Mouse (Mus musculus): ENCODE data around the gene Crlf3. TPM values are rescaled to one million over a fixed set of nuclear protein-coding genes. Genes with fewer than 3 reads are reported as not detected.

Crlf3 gene
- total and polyA plus RNA-seq, 3 experiments = 106 to 152 (median 114) TPM

GRCm38 (mm10) chr11:80072365-80072764 lies 8.4 kb downstream of the Crlf3 start:
- Histone ChIP-seq H3K9ac (ENCODE audit: insufficient read depth, low read depth) (peak overlapping the region; percentile 10; the same call in 1 of the 2 replicates), H3K4me1 (ENCODE audit: control insufficient read depth in 1 of 2, insufficient read depth in 2 of 2) (peaks cover 8 to 79% of the 10 kb centered on the region in 2 experiments), H3K27me3 (replicated peaks) (no peaks in the 10 kb centered on the region), H3K27ac (ENCODE audit: insufficient read depth, low read depth) (peak overlapping the region; percentile 74; the same call in 1 of the 2 replicates), H3K36me3 (replicated peaks in 1 of 2; ENCODE audit: control insufficient read depth in 1 of 2, insufficient read depth in 1 of 2, low read length in 1 of 2) (peaks cover under 1 to 45% of the 10 kb centered on the region in 2 experiments), H3K9me3 (replicated peaks; ENCODE audit: low read length) (no peaks in the 10 kb centered on the region), H3K79me2 (replicated peaks; ENCODE audit: control insufficient read depth, extremely low read depth, insufficient read depth, poor library complexity, severe bottlenecking) (peaks cover 84% of the 10 kb centered on the region), H3K4me3 (replicated peaks in 1 of 3; ENCODE audit: low read depth in 2 of 3, low read length in 2 of 3, poor library complexity in 1 of 3) (peak overlapping the region in 1 of 3 experiments; percentile 11), H3K4me2 (ENCODE audit: insufficient read depth, low read depth, poor library complexity, severe bottlenecking) (peak overlapping the region; percentile 53; the same call in 1 of the 2 replicates)
- TF ChIP-seq POLR2AphosphoS2 (IDR thresholded peaks at IDR 0.05; ENCODE audit: low read depth, low read length) (no peak), MAFK (IDR thresholded peaks at IDR 0.05; ENCODE audit: insufficient replicate concordance, low read length) (0 out of 2 replicates have a peak, but pooled peaks have one; percentile 18), GABPA (IDR thresholded peaks at IDR 0.05; ENCODE audit: insufficient replicate concordance, low read depth, low read length) (no peak), CTCF (conservative IDR thresholded peaks at IDR 0.05 in 1 of 2, IDR thresholded peaks at IDR 0.05 in 1 of 2; ENCODE audit: low read depth in 2 of 2, low read length in 2 of 2) (no peak), CHD1 (IDR thresholded peaks at IDR 0.05; ENCODE audit: low read depth, low read length) (peak; percentile 85; the same call in 1 of the 2 replicates), MAX (IDR thresholded peaks at IDR 0.05; ENCODE audit: low read length) (no peak), ELF1 (IDR thresholded peaks at IDR 0.05; ENCODE audit: low read depth, low read length) (peak; percentile 63), TCF12 (IDR thresholded peaks at IDR 0.05; ENCODE audit: low read depth, low read length) (no peak), JUN (IDR thresholded peaks at IDR 0.05; ENCODE audit: insufficient read depth, low read depth, low read length) (no peak), RCOR1 (conservative IDR thresholded peaks at IDR 0.05; ENCODE audit: low read depth, low read length) (peak; percentile 20; the same call in 1 of the 2 replicates), MEF2A (IDR thresholded peaks at IDR 0.05; ENCODE audit: borderline replicate concordance, low read depth, low read length) (0 out of 2 replicates have a peak, but pooled peaks have one; percentile 18), ZNF384 (IDR thresholded peaks at IDR 0.05; ENCODE audit: low read depth, low read length) (peak; percentile 87), MXI1 (IDR thresholded peaks at IDR 0.05; ENCODE audit: low read depth, low read length) (no peak), SIN3A (IDR thresholded peaks at IDR 0.05; ENCODE audit: low read length) (peak; percentile 64), BHLHE40 (IDR thresholded peaks at IDR 0.05; ENCODE audit: low read depth, low read length) (no peak), EP300 (IDR thresholded peaks at IDR 0.05; ENCODE audit: low read length) (peak; percentile 93), E2F4 (IDR thresholded peaks at IDR 0.05; ENCODE audit: insufficient replicate concordance, low read depth, low read length) (peak; percentile 76; the same call in 1 of the 2 replicates), IRF4 (IDR thresholded peaks at IDR 0.05; ENCODE audit: low read depth, low read length) (peak; percentile 95), JUND (conservative IDR thresholded peaks at IDR 0.05; ENCODE audit: low read depth, low read length) (no peak), TBP (conservative IDR thresholded peaks at IDR 0.05; ENCODE audit: low read depth, low read length) (0 out of 2 replicates have a peak, but pooled peaks have one; percentile 40)
- DNase-seq (ENCODE audit: extremely low read depth) = peak; percentile 43
- dilution Hi-C loops (cut with MboI; ENCODE audit: extremely low pct_ligation_motif_present, extremely low pct_unique_long_range_greater_than_20kb, low sequenced_read_pairs) (no loop called here), in situ Hi-C loops (cut with MboI; ENCODE audit: low pct_ligation_motif_present, low pct_unique_long_range_greater_than_20kb, low sequenced_read_pairs) (no loop called here)

GRCm38 (mm10) chr11:80071039-80071438 lies 9.8 kb downstream of the Crlf3 start:
- Histone ChIP-seq H3K4me3 (replicated peaks in 1 of 3; ENCODE audit: low read depth in 2 of 3, low read length in 2 of 3, poor library complexity in 1 of 3) (no peak overlapping the region), H3K4me2 (ENCODE audit: insufficient read depth, low read depth, poor library complexity, severe bottlenecking) (no peak overlapping the region), H3K36me3 (replicated peaks in 1 of 2; ENCODE audit: control insufficient read depth in 1 of 2, insufficient read depth in 1 of 2, low read length in 1 of 2) (peaks cover 0 to 43% of the 10 kb centered on the region in 2 experiments), H3K27me3 (replicated peaks) (no peaks in the 10 kb centered on the region), H3K27ac (ENCODE audit: insufficient read depth, low read depth) (no peak overlapping the region), H3K4me1 (ENCODE audit: control insufficient read depth in 1 of 2, insufficient read depth in 2 of 2) (peaks cover 7 to 72% of the 10 kb centered on the region in 2 experiments), H3K9ac (ENCODE audit: insufficient read depth, low read depth) (no peak overlapping the region), H3K79me2 (replicated peaks; ENCODE audit: control insufficient read depth, extremely low read depth, insufficient read depth, poor library complexity, severe bottlenecking) (peaks cover 86% of the 10 kb centered on the region), H3K9me3 (replicated peaks; ENCODE audit: low read length) (no peaks in the 10 kb centered on the region)
- in situ Hi-C loops (cut with MboI; ENCODE audit: low pct_ligation_motif_present, low pct_unique_long_range_greater_than_20kb, low sequenced_read_pairs) (no loop called here), dilution Hi-C loops (cut with MboI; ENCODE audit: extremely low pct_ligation_motif_present, extremely low pct_unique_long_range_greater_than_20kb, low sequenced_read_pairs) (no loop called here)
- DNase-seq (ENCODE audit: extremely low read depth) = no peak
- TF ChIP-seq UBTF (IDR thresholded peaks at IDR 0.05; ENCODE audit: low read depth, low read length) (no peak), MAX (IDR thresholded peaks at IDR 0.05; ENCODE audit: low read length) (no peak)

Data from CH12.LX (cell line).